Mouse (Mus musculus) embryonic facial prominence, embryonic 10.5 days (tissue): ENCODE results near the gene Zc3h18. TPM values are rescaled to one million over a fixed set of nuclear protein-coding genes. Genes with fewer than 3 reads are reported as not detected.

Experiments
- DNase-seq: peaks from one replicate; pipeline ENCODE4 v3.0.0-alpha.2; 2017; ENCODE audit warnings: low spot score
- H3K27ac ChIP-seq: fragments of 300-500 bp; sonication (generic); replicated peaks from 2 replicates; pipeline ENCODE4 v1.5.1; 2016; ENCODE audit warnings: mild to moderate bottlenecking
- H3K27me3 ChIP-seq: fragments of 300-500 bp; sonication (generic); replicated peaks from 2 replicates; pipeline ENCODE4 v1.6.1; 2016; ENCODE audit warnings: low read depth, mild to moderate bottlenecking; ENCODE audit not compliant: poor library complexity, severe bottlenecking
- H3K36me3 ChIP-seq: fragments of 300-500 bp; sonication (generic); replicated peaks from 2 replicates; pipeline ENCODE4 v1.6.1; 2016; ENCODE audit warnings: mild to moderate bottlenecking, moderate library complexity
- H3K4me1 ChIP-seq: fragments of 300-500 bp; sonication (generic); 2 replicates; pipeline ENCODE4 v1.6.1; 2016
- H3K4me3 ChIP-seq: fragments of 300-500 bp; sonication (generic); 2 replicates; pipeline ENCODE4 v1.5.1; 2016; ENCODE audit warnings: mild to moderate bottlenecking, moderate library complexity
- H3K9me3 ChIP-seq: fragments of 300-500 bp; sonication (generic); 2 replicates; pipeline ENCODE4 v1.6.1; 2016; ENCODE audit warnings: mild to moderate bottlenecking
- WGBS: fragments of 180-500 bp; shearing (Covaris S2); methylation state at CpG from one replicate; pipeline ENCODE4 v1.1.7; 2016; 5-methylcytosine and 5-hydroxymethylcytosine counted together
- polyA plus RNA-seq: library from polyadenylated mRNA; unstranded; fragments of >200 nt; fragmentation: Nextera tagmentation; extraction: Ambion mirVana; gene quantifications from 2 replicates; pipeline ENCODE4 v1.2.1, GENCODE M21; 2016

Zc3h18 gene
- polyA plus RNA-seq = 81.8 and 82.5 TPM in 2 replicates

- Histone ChIP-seq H3K4me3 (peak within 1 kb of the TSS; percentile 89), H3K4me1 (peaks cover 23% of the 10 kb centered on the region), H3K27ac (peak within 1 kb of the TSS; percentile 94), H3K27me3 (no peaks in the 10 kb centered on the region), H3K9me3 (no peaks in the 10 kb centered on the region), H3K36me3 (peaks cover 36% of the 10 kb centered on the region)
- peak; percentile 100 for DNase-seq
- WGBS = under 1% methylated on average over 107 of the region's 107 CpGs
These were observed at the start of gene Zc3h18 for GRCm38 (mm10) chr8:122376365-122377231. Zc3h18 (plus strand) TSS chr8:122376609.

GRCm38 (mm10) chr8:122329072-122329471, 47.3 kb upstream of the Zc3h18 start:
- H3K4me1 ChIP-seq = peaks cover 49% of the 10 kb centered on the region
- no peak overlapping the region for H3K4me3 ChIP-seq
- 61% methylated on average over 8 of the region's 8 CpGs for WGBS
- H3K9me3 ChIP-seq = no peaks in the 10 kb centered on the region
- peaks cover 13% of the 10 kb centered on the region for H3K36me3 ChIP-seq
- no peak for DNase-seq
- peaks cover 71% of the 10 kb centered on the region for H3K27me3 ChIP-seq
- H3K27ac ChIP-seq = no peak overlapping the region

DNA sequence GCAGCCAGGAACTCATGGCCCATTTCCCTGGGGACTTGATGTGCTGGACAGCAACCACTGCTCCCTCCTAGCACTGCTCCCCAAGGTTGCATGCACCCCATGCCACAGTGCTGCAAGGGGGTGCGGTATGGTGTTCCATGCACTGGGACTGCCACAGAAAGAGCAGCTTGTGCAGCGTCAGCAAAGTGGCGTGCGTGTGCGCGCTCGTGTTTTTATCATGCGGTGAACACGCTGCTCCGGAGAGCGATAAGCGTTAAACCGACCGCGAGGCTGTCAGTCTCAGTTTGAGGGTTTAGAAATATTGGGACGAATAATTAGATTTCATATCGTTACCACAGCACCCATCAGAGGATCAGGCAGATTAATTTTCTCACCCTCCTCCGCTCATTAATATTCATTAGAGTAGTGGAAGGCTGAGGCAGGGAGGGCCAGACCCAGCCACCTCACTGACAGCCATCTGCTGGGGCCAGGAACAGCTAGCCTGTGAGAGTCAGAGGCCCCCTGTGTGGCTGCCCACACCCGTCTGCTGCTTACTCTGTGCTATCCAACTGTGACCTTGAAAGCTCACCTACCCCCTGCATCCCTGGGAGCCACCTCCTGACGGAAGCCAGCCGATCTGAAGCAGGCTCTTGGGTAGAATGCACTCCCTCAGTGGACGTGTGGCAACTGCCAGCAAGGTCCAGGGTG, 46.7 kb upstream of the Zc3h18 start:
- no peak overlapping the region for H3K4me3 ChIP-seq
- peaks cover 43% of the 10 kb centered on the region for H3K4me1 ChIP-seq
- no peak for DNase-seq
- peaks cover 19% of the 10 kb centered on the region for H3K36me3 ChIP-seq
- 77% methylated on average over 22 of the region's 22 CpGs for WGBS
- no peak overlapping the region for H3K27ac ChIP-seq
- H3K9me3 ChIP-seq = no peaks in the 10 kb centered on the region
- peaks cover 73% of the 10 kb centered on the region for H3K27me3 ChIP-seq

DNA sequence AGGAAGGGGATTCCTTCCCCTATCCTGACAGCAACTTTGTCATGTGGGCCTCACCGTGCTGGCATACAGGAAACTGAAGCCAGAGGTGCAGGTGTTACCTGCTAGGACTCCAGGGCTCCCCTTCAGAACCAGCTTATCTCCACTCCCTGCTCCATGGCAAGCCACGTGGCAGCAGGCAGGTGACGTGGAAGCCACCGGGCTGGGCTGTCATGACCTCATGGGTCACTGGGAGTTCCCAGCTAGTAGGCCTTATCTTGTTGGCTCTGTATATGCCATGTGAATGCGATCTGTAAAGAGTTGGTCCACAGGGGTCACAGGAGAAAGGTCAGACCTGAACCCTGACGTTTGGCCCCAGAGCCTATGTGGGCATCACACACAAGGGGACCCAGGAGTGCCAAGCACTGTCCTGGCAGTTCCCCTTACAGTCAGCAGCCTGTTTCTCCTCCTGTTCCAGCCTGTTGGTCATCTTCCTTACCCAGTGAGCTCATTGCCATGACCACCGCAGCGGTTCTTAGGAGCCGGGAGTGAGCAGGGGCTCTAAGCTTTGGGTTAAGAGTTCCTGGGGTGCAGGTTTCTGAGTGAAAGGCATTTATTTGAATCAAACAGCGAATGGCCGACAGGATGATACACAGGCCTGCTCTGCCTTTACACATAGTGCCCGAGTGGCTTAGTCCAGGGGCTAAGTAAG, 45.8 kb upstream of the Zc3h18 start:
- Histone ChIP-seq H3K9me3 (no peaks in the 10 kb centered on the region), H3K36me3 (peaks cover 27% of the 10 kb centered on the region), H3K4me1 (peaks cover 40% of the 10 kb centered on the region), H3K27me3 (peaks cover 73% of the 10 kb centered on the region), H3K27ac (0 out of 2 replicates have a peak overlapping the region, but pooled peaks have one; percentile 30), H3K4me3 (no peak overlapping the region)
- no peak for DNase-seq
- 77% methylated on average over 12 of the region's 12 CpGs for WGBS

GRCm38 (mm10) chr8:122331134-122331523, 45.3 kb upstream of the Zc3h18 start:
- H3K27ac ChIP-seq = peak overlapping the region; percentile 30; the same call in 1 of the 2 replicates
- no peaks in the 10 kb centered on the region for H3K9me3 ChIP-seq
- no peak for DNase-seq
- WGBS = 70% methylated on average over 3 of the region's 3 CpGs
- peaks cover 73% of the 10 kb centered on the region for H3K27me3 ChIP-seq
- peaks cover 40% of the 10 kb centered on the region for H3K4me1 ChIP-seq
- H3K4me3 ChIP-seq = no peak overlapping the region
- peaks cover 27% of the 10 kb centered on the region for H3K36me3 ChIP-seq

- Histone ChIP-seq H3K27me3 (peaks cover 80% of the 10 kb centered on the region), H3K4me1 (peaks cover 46% of the 10 kb centered on the region), H3K36me3 (peaks cover 40% of the 10 kb centered on the region), H3K9me3 (no peaks in the 10 kb centered on the region), H3K27ac (no peak overlapping the region), H3K4me3 (no peak overlapping the region)
- 69% methylated on average over 6 of the region's 6 CpGs for WGBS
- DNase-seq = peak; percentile 86
These were observed 43.5 kb upstream of the Zc3h18 start for GRCm38 (mm10) chr8:122332753-122333506.

GRCm38 (mm10) chr8:122333531-122333930, 42.9 kb upstream of the Zc3h18 start:
- Histone ChIP-seq H3K27ac (no peak overlapping the region), H3K36me3 (peaks cover 41% of the 10 kb centered on the region), H3K4me3 (no peak overlapping the region), H3K4me1 (peaks cover 45% of the 10 kb centered on the region), H3K27me3 (peaks cover 80% of the 10 kb centered on the region), H3K9me3 (no peaks in the 10 kb centered on the region)
- 81% methylated on average over 7 of the region's 7 CpGs for WGBS
- DNase-seq = no peak

DNA sequence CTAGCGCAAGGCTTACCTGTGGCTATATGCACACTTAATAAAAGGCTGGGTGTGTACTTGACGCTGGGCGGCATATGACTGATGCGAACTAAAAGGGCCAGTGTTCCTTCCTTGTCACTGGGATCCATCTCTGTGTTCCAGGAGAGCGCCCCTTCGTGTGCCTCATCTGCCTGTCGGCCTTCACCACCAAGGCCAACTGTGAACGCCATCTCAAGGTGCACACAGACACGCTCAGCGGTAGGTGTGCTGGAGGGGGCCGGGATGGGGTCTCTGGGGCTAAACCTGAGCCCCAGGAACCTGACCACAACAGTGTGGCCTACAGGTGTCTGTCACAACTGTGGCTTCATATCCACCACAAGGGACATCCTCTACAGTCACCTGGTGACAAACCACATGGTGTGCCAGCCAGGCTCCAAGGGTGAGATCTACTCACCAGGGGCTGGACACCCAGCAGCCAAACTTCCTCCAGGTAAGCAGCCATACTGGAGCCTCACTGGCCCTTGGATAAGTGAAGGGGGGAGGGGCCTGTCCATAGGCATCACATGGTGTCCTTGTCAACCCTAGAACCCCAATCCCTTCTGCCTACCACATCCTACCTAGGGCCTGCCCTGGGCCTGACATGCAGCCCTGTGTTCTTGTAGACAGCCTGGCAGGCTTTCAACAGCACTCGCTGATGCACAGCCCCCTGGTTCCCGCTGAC, 41.5 kb upstream of the Zc3h18 start:
- no peak overlapping the region for H3K27ac ChIP-seq
- WGBS = 85% methylated on average over 13 of the region's 13 CpGs

GRCm38 (mm10) chr8:122335638-122336250, 40.7 kb upstream of the Zc3h18 start:
- H3K27me3 ChIP-seq = peaks cover 95% of the 10 kb centered on the region
- peaks cover 34% of the 10 kb centered on the region for H3K4me1 ChIP-seq
- DNase-seq = no peak
- H3K4me3 ChIP-seq = peak overlapping the region; percentile 73
- peak overlapping the region; percentile 37; the same call in 1 of the 2 replicates for H3K27ac ChIP-seq
- H3K36me3 ChIP-seq = peaks cover 41% of the 10 kb centered on the region
- WGBS = 8% methylated on average over 57 of the region's 57 CpGs
- no peaks in the 10 kb centered on the region for H3K9me3 ChIP-seq

More for the DNA sequence above, 41.5 kb upstream of the Zc3h18 start:
- peaks cover 41% of the 10 kb centered on the region for H3K36me3 ChIP-seq
- peaks cover 92% of the 10 kb centered on the region for H3K27me3 ChIP-seq
- peaks cover 35% of the 10 kb centered on the region for H3K4me1 ChIP-seq
- no peaks in the 10 kb centered on the region for H3K9me3 ChIP-seq
- no peak for DNase-seq
- peak overlapping the region; percentile 73 for H3K4me3 ChIP-seq

DNA sequence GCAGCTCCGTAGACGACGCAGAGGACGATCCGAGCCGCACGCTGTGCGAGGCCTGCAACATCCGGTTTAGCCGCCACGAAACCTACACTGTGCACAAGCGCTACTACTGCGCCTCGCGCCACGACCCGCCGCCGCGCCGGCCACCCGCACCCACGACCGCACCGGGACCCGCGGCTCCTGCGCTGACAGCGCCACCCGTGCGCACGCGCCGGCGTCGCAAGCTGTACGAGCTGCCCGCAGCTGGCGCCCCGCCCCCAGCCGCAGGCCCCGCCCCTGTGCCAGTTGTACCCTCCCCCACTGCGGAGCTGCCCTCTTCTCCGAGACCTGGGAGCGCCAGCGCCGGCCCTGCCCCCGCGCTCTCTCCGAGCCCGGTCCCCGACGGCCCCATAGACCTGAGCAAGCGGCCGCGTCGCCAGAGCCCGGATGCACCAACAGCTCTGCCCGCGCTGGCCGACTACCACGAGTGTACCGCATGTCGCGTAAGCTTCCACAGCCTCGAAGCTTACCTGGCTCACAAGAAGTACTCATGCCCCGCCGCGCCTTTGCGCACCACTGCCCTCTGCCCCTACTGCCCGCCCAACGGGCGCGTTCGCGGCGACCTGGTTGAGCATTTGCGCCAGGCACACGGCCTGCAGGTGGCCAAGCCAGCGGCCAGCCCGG, 40.0 kb upstream of the Zc3h18 start:
- Histone ChIP-seq H3K4me1 (peaks cover 30% of the 10 kb centered on the region), H3K4me3 (peak overlapping the region; percentile 73), H3K9me3 (no peaks in the 10 kb centered on the region), H3K36me3 (peaks cover 41% of the 10 kb centered on the region), H3K27me3 (peaks cover 95% of the 10 kb centered on the region), H3K27ac (peak overlapping the region; percentile 37; the same call in 1 of the 2 replicates)
- peak; percentile 85 for DNase-seq
- 1% methylated on average over 81 of the region's 81 CpGs for WGBS

DNA sequence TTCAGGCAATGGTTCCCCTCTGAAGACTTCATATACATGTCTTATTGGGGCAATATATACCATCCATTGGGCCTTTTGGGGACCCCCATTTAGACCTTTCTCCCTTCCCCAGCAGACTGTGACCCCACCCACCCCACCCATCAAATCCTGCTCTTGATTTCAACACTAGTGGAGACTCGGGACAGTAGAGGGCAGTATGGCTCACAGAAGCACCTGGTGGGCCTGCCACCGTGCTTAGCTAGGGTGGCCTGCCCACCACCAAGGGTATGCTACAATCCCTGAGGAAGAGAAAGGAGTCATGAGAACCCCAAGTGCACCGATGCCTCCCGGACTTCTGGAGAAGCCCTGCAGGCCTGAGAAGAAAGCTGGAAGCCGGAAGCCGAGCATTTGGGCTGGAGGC, 37.6 kb upstream of the Zc3h18 start:
- H3K27me3 ChIP-seq = peaks cover 100% of the 10 kb centered on the region
- peaks cover 37% of the 10 kb centered on the region for H3K4me1 ChIP-seq
- peaks cover 30% of the 10 kb centered on the region for H3K36me3 ChIP-seq
- H3K27ac ChIP-seq = no peak overlapping the region
- WGBS = 52% methylated on average over 6 of the region's 6 CpGs
- no peak overlapping the region for H3K4me3 ChIP-seq
- no peaks in the 10 kb centered on the region for H3K9me3 ChIP-seq
- DNase-seq = no peak
